Mouse (Mus musculus) gastrocnemius, postnatal 36 days (tissue): ENCODE measurements at regions not wholly inside any gene's neighbourhood (a gene's known extent, or its start where the extent isn't known, plus 50 kb on each side); places are given as distances from the start of the nearest gene placed in this dataset.
A peak's percentile ranks its signal among the peaks of the same experiment; 100 is the strongest.

Experiments
- DNase-seq, 2 experiments: peaks; one replicate each; pipeline ENCODE4 v3.0.0; 2022
- intact Hi-C: fragments of 180-260 bp; cut with DNase I; formaldehyde crosslinking; loops from one replicate; pipeline ENCODE4 v1.15.1; 2025

DNA sequence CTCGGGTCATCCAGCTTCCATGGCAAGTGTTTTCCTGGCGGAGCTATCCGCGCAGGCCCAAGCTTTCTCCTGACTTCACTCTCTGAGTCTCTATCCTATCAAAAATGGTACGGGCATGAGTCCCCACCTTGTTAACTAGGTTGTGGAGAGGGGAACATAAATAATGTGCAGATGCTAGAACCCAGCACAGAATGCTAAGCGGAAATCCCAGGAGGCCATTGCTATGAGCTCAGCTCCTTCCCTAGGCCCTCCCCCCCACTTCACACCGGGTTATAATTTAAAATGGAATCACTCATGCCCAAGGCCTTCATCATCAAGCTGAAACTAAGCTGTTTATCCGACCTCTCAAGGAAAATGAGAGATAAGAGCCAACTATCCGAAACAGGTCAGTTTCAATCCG lies 60.4 kb upstream of the Cd83 start:
- intact Hi-C loops, result no loop called here
- no peak for DNase-seq

- DNase-seq, result peak in 1 of 2 experiments; percentile 47
- intact Hi-C loops, result loop anchor here (1.0 kb wide), 1 partner anchor 129 kb away; no protein-coding TSS in a partner anchor
Measured at GRCm38 (mm10) chr13:43725698-43726097, 58.9 kb upstream of the Cd83 start.

DNA sequence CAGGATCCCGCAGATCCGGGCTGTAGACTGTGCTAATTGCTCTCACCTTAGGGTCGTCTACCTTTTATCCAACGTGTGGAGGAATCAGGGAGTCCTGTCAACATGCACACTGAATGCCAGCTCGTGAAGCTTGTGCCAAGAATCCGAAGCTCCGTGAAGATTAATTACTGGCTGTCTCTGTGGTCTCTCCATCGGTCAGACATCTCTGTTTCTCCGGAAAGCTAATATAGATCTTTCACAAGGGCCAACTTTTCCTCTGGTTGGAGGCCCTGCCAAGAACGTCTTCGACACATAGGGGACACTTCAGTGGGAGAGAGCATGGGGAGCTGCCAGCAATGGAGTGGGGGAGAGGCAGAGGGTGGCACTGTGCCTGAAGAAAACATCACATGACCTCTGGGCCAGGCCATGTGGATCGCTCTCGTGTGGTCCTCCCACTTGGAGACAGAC lies 57.7 kb upstream of the Cd83 start:
- DNase-seq, result no peak
- intact Hi-C loops, result no loop called here

DNA sequence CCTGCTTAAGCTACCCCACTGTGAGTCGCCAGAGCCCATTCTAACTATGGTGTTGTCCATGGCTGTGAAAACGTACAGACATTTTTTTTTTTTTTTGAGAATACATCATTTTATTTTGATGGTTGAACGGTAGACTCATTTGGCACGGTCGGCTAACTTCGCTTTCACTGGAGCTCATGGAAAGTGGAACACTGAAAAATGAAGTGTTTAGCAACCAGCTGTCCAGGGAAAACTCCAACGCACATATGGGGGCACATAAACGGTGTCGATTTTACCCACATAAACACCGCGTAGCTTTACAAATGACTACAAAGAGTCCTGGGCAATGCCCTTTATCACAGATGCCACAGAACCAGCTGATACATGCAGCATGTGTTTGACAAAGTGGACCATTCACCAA lies 55.0 kb upstream of the Cd83 start:
- intact Hi-C loops, result no loop called here
- no peak for DNase-seq

- intact Hi-C loops, result no loop called here
- DNase-seq, result no peak
Measured at GRCm38 (mm10) chr13:43733061-43733460, 51.5 kb upstream of the Cd83 start.

DNA sequence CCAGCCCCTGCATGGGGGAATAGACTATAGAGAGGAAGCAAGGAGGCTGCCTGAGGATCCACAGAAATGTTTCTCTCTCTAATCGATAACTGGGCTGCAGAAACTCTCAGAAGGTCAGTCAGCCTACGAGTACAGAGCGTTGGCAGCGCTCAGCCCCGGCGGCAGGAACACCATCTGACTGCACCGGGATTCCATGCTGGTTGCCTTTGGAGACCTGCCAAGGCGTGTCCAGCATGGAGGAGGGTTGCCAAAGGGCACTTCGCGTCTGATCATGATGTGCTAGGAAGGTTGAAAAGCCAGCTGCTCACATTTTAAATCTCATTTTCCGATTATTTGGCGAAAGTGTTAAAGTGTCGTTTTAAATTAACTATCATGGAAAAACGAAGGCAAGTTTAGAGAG lies 49.9 kb upstream of the Cd83 start:
- peak; percentile 22 to 57 for DNase-seq
- intact Hi-C loops, result loop anchor here (5.0 kb wide), 1 partner anchor 552 kb away; no protein-coding TSS in a partner anchor
